Mouse (Mus musculus) mature B cell (primary cell): ENCODE results near the gene Ifrd2.

Source experiments
- in situ Hi-C: fragments of 300-500 bp; cut with MboI; formaldehyde crosslinking; loops from 2 replicates; pipeline ENCODE4 v1.14.3; 2019

The Ifrd2 gene

DNA sequence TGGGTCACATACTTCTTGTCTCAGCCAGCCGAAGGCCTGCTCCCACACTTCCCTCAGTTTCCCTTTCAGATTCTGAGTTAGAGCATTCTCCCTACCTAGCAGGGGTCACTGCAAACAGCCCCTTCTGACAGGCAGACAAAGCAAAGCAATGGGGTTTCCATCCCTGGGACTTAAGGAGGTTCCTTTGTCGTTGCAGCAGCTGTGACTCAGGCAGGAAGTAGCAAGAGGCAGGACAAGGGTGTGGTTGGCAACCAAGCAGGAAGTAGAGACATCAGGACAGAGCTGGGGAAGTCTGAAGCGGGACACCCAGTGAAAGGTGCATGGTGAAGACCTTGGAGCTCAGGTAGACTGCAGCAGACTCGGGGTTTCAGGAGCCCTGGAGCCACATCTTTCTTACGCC lies 37.1 kb downstream of the Ifrd2 start:
- in situ Hi-C loops: no loop called here

DNA sequence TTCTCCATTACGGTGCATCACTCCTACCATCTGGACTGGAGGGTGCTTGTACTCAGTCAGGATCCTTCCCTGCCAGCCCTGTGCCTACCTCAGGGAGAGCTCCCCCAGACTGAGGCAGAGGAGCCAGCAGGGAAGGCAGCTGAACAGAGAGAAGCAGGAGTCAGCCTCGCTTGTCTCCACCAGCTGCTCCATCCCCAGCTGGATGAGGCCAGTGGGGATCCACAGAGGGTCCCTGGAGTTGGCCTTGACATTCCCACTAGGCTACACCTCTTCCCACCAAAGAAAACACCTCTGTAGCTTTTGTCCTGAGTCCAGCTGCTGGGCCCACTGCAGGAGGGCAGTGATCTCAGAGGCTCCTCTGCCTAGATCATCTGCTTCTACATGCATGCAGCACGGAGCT lies 37.5 kb downstream of the Ifrd2 start:
- in situ Hi-C loops: no loop called here

DNA sequence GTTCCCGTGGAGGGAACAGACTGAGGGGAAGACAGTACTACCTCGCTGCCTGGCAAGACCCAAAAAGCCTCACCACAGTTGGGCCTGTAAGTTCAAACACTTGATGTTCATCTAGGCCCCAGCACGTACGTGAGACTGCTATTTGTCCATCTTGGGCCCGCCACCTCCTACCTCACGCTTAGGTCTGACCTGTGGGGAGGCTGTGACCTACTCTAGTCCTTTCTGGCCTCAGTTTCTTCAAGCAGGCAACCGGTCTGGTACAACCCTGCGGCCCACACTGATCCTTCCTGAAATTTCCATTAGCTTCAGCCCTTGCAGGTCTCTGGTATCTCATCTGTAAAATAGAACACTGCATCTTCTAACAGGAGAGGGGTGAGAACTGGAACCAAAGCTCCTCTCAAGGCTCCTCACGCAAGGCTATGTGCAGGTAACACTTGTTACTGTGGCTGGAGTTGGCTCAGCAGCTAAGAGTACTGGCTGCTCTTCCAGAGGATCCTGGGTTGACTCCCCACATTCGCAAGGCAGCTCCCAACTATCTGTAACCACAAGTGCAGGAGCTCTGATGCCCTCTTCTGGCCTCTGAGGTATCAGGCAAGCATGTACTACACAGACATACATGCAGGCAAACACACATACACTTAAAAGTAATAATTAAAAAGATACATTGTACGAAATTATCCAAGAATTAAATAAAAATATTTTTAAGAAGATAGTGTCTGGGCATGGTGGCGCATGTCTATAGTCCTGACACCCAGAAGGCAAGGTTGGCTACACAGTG lies 38.1 kb downstream of the Ifrd2 start:
- in situ Hi-C loops: no loop called here

DNA sequence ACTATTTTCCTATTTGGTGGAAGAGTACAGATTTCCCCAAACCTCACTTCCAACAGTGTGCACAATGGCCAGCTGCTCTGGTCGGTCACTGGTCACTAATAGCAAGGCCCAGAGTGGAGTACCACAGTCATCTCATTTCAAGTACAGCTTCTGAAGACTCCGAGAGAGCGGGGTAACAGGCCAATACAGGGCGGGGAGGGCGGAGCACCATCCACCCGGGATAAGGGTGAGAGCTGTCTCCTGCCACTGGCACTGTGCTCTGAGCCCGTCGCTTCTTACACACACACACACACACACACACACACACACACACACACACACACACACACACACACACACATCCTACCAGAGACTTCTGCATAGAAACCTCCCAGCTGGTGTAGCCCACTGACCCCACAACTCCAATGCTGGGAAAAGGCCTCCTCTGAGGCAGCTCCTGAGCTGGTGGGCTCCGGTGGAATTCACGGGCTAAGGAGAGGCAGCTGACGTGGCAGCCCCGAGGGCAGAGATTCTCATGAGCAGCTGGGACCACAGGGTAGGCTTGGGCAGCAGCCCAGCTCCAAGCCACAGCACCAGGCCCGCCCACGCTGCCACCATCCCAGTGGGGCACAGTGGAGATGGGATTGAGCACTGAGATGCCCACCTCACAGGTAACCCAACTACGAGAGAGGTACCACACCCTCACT lies 38.9 kb downstream of the Ifrd2 start:
- in situ Hi-C loops: no loop called here

DNA sequence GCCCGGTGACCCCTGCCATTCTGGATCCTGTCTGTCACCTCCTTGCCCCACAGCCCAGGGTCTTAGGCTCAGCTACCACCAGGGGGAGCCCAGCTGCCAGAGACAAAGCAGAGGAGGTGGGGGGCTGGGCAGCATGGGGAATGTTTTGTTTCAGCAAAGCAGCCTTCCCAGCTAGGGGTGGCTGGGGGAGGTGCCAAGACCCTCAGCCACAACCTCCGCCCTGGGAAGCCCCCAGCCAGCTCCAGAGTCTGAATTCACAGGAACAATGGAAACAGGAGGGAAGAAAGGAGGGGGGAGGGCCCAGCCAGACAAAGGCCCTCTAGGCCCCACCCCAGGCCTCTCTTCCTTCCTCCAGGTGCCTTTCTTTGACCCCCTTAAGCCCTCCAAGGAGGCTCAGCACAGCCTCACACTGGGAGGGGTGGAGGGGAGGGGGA lies 39.4 kb downstream of the Ifrd2 start:
- in situ Hi-C loops: no loop called here

DNA sequence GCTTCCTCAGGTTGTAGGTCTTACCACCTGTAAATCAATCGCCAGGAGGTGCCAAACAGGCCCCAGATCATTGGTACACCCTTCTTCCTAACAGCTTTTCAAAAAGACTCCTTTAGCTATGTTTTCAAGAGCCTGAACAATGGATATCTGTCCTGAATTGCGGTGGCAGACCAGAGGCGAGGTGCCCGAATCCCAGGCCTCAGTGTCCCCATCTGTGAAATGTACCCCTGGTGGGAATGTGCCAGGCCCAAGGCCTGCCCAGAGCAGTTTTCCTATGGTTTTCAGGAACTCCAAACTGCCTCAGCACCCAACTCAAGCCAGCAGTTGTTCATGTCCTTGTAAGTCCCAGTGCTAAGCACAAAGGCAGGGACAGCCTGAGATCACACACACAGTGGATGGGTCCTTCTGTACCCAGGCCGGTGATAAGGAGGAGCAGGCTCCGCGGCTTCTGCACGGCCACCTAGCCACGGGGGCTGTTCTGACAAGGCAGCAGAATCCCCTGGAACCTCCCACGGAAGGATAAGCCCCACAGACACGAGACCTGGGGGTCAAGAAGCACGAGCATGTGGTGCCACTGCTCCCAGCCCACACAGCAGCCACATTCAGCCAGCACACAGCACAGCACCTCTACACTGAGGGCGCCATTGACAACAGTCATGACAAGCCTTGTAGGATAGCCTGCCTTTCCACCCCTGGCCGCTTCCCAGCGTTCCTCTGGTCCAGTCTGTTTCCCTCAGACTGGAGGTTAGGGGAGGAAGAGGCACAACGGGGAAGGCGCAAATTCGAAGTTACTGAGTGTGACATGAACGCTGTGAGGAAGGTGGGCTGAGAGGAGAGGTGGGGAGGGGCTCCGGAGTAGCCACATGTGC lies 40.2 kb downstream of the Ifrd2 start:
- in situ Hi-C loops: no loop called here

DNA sequence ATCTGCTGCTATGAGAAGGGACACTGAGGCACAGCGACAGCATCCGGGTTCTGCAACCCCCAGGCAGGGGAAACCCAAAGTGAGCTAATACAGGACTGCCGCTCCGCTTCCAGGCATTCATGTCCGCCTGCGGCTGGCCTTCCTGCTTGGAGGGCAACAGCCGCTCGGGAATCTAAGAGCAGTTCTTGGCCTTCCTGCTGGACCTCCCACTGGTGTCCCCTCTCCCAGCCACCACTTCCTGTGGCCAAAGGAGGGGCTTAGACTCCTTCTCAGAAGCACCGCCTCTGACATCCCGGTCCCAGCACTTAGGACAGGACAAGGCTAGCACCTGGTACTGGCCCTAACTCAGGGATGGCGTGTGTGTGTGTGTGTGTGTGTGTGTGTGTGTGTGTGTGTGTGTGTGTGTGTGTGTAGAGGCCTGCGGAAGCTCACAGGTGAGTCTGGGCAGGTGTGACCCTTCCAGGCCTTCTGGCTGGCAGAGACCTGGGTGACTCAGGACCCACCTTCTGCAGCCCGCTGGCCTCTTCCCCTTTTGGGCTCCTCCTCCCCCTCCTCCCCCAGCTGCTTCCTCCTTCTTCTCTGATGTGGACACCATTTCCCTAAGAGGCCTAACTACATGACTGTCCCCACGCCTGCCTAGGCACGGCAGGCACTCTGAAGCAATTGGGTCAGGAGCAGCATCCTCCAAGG lies 41.4 kb downstream of the Ifrd2 start:
- in situ Hi-C loops: no loop called here

DNA sequence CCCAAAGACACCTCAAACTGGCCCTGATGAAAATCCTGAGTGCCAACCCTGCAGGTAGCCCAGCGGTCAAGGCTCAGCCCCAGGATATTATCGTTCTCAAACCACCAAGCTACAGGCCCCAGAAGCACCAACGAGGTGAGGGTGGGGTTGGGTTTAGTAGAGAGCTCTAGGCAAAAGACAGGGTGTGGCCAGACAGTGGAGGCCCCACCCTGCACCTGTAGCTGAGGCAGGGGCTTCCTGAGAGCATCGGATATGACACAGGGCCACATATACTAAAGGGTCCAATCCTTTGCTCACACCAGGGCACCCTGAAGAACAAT lies 41.9 kb downstream of the Ifrd2 start:
- in situ Hi-C loops: no loop called here

DNA sequence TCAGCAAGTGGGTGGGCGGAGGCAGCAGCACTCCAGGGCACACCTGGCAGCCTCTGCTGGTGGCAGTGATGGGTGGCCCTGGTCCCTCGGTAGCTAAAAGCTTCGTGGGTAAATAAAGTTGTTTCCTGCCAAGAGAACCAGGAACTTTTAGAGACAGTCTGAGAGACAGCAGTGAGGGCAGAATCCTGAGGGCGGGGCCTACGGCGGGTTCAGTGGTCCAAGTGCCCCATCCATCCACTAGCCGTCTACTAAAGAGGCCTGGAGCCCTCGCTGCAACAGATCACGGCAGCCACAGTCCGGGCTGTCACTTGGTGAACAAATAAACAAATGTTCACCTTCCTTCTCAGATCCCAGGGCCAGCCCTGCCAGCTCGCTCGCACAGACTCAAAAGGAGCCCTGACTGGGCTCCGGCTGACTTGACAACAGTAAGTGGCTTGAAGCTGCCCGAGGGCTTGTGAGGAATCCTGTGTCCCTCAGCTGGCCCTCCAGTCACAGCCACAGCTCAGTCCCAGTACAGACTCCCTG lies 42.5 kb downstream of the Ifrd2 start:
- in situ Hi-C loops: no loop called here

DNA sequence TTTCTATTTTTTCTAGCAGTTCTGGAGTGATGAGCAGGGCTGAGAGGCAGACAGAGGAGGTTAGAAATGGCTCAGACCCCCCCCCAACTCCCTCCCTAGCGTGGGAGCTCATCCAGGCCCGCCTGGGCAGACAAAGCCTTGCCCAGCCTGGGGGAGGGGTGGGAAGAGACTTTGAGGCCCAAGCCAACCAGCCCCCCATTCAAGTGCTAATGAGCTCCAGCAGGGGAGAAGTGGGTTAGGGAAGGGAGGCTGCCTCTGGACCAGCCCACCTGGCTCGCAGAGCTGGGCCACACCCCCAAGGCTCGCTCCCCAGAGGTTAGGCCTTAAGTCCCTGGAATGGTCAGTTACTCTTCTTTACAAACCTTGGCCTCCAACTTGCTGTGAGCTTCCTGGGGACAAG lies 43.1 kb downstream of the Ifrd2 start:
- in situ Hi-C loops: no loop called here

DNA sequence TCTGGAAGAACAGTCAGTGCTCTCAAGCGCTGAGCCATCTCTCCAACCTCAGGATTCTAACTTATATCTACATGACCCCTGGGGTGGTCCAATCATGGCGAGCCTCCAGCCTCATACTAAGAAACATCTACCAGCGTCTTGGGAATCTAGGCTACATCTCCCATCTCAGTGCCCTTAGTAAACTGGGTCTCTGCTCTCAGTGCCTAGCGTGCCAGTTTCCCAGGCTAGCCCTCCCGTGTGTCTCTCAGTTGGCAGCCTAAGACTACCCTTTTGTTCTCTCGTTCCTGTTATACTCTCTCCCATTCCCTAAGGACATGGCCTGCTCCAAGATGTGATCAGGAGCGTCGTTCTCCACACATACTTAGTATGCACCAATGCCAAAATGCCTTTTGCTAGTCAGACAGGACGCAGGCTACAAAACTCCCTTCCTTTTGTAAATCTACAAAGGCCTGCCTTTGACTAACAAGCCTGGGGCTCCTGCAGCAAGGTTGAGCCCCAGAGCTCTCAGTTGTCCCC lies 43.9 kb downstream of the Ifrd2 start:
- in situ Hi-C loops: no loop called here

DNA sequence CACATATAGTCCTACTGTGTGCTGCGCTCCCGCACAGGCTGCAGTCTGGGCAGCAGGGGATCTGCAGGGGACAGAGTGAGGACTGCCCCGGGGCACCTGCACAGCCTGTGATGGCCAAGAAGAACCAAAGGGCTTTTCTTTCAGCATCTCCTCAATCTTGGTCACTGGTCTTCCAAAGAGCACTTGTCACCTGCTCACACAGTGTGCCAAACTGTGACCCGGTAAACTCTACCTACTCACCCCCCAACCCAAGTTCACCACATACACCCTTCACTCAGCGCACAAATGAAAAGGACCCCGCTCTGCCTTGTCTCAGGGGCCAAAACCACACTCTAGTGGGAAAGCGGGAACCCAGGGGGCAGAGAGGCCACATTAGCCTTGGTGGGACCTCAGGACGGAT lies 44.4 kb downstream of the Ifrd2 start:
- in situ Hi-C loops: no loop called here

DNA sequence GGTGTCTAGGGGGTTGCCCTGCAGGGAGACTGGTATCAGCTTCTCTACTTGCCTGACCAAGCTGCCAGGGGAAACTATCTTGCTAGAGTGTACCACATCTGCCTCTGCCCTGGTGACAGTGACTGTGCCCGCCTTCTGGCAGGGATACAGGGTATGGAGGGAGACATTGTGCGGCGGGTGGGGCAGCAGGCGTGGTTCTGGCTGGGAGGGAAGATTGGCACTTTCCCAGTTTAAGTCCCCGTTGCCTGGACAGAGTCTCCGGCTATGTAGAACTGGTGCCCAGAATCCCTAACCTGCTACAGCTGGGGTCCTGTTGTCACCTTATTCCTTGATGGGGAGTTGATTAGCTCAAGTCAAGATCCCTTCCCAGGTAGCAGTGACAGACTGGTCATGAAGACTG lies 45.0 kb downstream of the Ifrd2 start:
- in situ Hi-C loops: no loop called here

DNA sequence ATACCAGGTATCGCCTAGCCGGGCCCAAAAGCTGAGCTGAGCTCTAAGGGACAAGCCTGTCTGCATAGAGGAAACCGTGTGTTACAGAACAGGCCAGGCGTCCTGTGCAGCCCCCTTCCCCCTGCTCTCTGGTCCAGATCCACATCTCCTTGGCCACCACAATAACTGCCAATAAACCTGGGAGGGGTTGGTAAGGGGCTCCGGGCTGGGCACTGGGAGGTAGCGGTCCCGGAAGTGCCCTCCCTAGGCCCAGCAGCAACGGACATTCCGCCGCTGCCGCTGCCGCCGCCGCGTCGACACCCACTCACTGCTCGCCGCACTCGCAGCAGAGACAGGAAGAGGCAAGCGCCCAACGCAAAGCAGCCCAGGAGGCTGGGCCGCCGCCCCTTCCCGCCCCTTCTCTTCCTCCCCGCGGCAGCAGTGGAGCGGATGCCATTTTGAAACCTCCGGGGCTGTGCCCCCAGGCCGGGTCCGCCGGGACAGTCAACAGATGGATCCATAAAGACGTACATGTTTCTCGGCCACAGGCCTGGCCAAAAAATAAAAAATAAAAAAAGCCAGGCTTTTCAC lies 45.7 kb downstream of the Ifrd2 start:
- in situ Hi-C loops: no loop called here

DNA sequence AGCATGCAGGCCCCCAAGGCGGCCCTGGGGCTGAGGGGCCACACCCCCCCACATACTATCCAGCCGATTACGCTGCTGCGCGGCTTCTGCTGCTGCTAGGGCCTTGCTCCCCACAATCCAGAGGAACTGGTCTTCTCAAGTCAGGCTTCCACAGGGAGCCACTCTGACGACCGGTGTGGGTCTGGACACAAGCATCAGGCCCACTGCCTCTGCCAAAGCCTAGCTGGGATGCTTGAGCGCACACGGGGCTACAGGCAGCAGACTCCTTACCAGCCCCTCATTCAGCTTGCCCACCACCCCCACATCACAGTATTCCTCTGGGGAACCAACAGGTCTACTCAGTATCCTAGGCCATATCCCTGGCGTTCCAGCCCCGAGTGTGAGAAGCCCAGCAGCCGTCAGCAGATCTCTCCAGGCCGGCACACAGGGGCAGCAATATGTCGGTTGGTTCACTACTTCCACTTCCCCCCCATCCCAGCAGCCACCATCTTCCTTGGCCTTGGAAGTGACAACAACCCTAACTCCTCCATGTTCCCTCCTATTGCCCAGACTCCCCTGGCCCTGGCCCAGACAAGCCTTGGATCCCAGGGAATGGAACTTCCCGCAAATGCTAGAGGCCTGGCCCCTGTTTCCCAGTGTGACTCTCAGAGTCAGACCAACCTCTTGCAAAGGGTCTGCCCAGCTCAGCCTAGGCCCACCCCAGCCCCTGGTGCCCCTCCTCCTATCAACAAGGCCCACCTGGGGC lies 46.4 kb downstream of the Ifrd2 start:
- in situ Hi-C loops: no loop called here

DNA sequence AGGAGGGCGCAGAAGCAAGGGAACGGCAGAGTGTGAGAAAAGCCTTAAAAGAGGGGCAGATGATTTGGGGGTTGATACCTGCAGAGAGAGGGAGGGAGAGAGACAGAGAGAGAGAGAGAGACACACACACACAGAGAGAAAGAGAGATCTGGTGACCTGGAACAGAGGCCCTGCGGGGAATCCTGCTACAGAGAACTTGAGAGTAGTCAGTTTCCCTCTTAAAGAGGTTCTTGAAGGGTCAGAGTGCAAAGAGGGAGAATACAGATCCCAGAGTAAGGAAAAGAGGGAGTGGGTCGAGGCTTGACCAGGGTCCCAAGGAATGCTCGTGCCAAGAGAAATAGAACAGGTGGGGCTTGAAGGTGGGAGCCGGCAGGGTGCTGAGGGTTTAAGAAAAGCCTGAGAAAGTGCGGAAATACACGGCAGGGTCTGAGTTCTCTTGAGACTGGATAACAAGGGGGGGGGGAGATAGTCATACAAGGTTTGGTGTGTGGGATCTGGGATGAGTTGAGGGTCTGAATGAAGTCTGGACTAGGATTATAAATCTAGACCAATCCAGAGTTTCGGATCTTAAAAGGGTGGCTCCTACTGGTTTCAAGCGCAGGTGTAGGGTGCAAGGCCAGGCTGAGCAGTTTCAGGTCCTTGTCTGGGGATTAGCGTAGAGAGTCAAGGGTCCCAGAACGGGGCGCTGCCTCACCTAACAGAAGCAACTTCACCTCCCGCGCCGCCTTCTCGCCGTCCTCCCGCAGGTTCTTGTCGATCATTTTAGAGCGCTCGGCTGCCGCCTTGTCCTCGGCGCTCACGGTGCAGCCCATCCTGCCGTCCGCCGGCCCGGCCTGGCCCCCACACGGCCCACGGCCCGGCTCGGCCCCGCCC lies 47.2 kb downstream of the Ifrd2 start:
- in situ Hi-C loops: no loop called here

DNA sequence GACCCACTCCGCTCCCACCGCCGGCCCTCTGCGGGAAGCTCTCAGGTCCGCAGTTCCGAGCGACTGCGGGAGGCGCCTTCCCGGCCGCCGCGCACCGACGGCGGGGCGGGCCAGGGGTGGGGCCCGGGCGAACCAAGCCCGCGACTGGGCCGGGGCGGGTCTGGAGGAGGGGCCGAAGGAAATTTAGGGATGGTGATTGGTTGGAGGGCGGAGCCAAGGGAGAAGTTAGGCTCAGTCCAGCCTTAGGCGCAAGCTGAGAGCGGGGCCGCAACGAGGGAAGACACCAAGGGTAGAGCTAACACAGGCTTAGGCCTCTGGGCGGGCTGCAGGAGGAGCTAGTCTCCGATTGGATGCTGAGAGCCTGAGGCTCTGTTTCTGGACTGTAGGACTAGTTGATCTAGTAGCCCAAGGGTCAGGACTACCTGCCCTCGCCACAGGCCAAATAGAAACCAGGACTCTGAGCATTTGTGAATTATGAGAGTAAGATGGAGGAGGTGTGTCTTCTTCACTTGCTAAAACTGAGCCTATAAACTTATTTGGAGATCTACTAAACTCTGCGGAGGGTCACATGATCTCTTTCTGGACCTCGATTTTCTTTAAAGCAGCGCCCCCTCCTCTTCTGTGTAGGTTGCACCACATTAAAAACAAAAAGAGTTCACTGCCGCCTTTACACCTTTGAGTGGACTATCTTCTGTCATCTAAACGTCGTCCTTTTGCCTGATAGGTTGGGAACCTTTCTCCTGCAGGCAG lies 48.0 kb downstream of the Ifrd2 start, which contains the start of gene Gnai2:
Gene Gnai2, minus strand, starts transcription at position 89 of the 750 bp plus-strand sequence.
- in situ Hi-C loops: no loop called here

DNA sequence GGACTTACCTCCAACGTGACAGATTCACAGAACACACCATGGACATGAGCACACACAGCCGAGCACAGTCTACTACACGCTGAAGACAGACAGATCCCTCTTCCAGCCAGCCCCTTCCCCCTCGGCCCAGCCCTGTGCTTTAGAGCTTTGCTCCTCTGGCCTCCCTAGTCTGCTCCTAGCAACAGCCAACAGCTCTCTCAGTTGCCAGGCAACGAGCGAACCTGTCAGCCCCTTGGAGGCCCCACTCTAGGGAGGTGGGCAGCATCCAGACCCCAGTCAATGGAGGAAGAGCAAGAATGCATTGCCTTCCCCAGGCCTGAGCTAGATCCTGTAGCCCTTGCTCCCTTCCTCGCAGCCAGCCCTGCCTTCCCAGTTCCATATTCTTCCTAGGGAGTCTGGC lies 49.6 kb downstream of the Ifrd2 start:
- in situ Hi-C loops: no loop called here

DNA sequence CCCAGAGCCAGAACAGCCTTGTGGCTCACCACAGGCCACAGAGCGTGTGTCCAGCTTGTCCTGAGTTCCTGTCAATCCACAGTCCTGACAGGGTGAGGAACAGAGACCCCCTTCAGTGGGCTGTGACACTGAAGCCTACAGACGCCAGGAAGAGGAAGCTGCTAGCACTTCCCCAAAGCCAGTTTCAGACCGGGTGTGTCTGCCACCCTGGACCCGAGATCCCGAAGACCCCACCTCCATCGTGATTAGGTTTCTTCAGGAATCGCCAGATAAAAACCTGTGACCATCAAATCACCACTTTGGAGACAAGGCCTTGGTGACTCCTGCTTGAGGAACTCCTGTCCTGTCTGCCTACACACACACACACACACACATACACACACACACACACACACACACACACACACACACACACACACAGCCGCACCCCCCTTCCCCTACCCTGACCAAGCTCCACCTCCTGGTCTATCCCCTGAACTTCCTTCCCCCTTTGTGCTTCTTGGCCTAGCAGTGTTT lies 52.9 kb downstream of the Ifrd2 start:
- in situ Hi-C loops: no loop called here
